Mouse (Mus musculus) heart, postnatal 0 days (tissue): Measurements from ENCODE around the gene Serpina9. TPM values are rescaled to one million over a fixed set of nuclear protein-coding genes. Genes with fewer than 3 reads are reported as not detected.
A peak's percentile ranks its signal among the peaks of the same experiment; 100 is the strongest.

ENCODE experiments used
- ATAC-seq: fragments of 200-750 bp; cut with Nextera tagmentation; 2 replicates; pipeline ENCODE4 v1.8.0; 2017; ENCODE audit warnings: low read depth, moderate number of reproducible peaks, moderate library complexity; ENCODE audit not compliant: insufficient read depth
- DNase-seq: peaks from one replicate; pipeline ENCODE4 v3.0.0-alpha.2; 2016; ENCODE audit warnings: low spot score
- H3K27ac ChIP-seq: fragments of 300-500 bp; sonication (generic); 2 replicates; pipeline ENCODE4 v1.5.1; 2014; ENCODE audit warnings: low read depth, mild to moderate bottlenecking
- H3K27me3 ChIP-seq: fragments of 300-500 bp; sonication (generic); 2 replicates; pipeline ENCODE4 v1.6.1; 2014; ENCODE audit warnings: low read length, mixed read lengths; ENCODE audit not compliant: control insufficient read depth, insufficient read depth
- H3K36me3 ChIP-seq: fragments of 300-500 bp; sonication (generic); replicated peaks from 2 replicates; pipeline ENCODE4 v1.6.1; 2014; ENCODE audit warnings: low read length, mixed read lengths; ENCODE audit not compliant: control insufficient read depth, insufficient read depth
- H3K4me1 ChIP-seq: fragments of 300-500 bp; sonication (generic); 2 replicates; pipeline ENCODE4 v1.6.1; 2014; ENCODE audit warnings: antibody characterized with exemption; ENCODE audit not compliant: control insufficient read depth, insufficient read depth
- H3K4me2 ChIP-seq: fragments of 300-500 bp; sonication (generic); 2 replicates; pipeline ENCODE4 v1.6.1; 2014; ENCODE audit warnings: low read depth, mild to moderate bottlenecking, low read length, moderate library complexity
- H3K4me3 ChIP-seq: fragments of 300-500 bp; sonication (generic); 2 replicates; pipeline ENCODE4 v1.5.1; 2014; ENCODE audit warnings: low read depth, low read length
- H3K9ac ChIP-seq: fragments of 300-500 bp; sonication (generic); replicated peaks from 2 replicates; pipeline ENCODE4 v1.6.1; 2014; ENCODE audit warnings: low read depth, low read length, mixed read lengths
- H3K9me3 ChIP-seq: fragments of 300-500 bp; sonication (generic); replicated peaks from 2 replicates; pipeline ENCODE4 v1.6.1; 2016; ENCODE audit warnings: low read length; ENCODE audit not compliant: control insufficient read depth
- CTCF ChIP-seq: IDR thresholded peaks from 2 replicates; pipeline ENCODE4 v1.5.1; 2016; ENCODE audit warnings: antibody characterized with exemption, control low read depth, low read depth
- EP300 ChIP-seq: IDR thresholded peaks from 2 replicates; pipeline ENCODE4 v1.6.1; 2016; ENCODE audit warnings: antibody characterized with exemption, low read depth
- WGBS: fragments of 180-500 bp; shearing (Covaris S2); extraction: QIAGEN DNeasy Blood & Tissue Kit; methylation state at CpG from one replicate; pipeline ENCODE4 v1.1.7; 2014; 5-methylcytosine and 5-hydroxymethylcytosine counted together
- polyA plus RNA-seq: library from polyadenylated mRNA; unstranded; fragments of >200 nt; fragmentation: Nextera tagmentation; extraction: Ambion mirVana; gene quantifications from 2 replicates; pipeline ENCODE4 v1.2.1, GENCODE M21; 2015
- total RNA-seq: library from RNA; depleted of rRNA; stranded (reverse); fragments of >200 nt; gene quantifications from 2 replicates; pipeline ENCODE4 v1.2.3, GENCODE M21; 2014; ENCODE audit warnings: low replicate concordance

Serpina9 gene
- total and polyA plus RNA-seq, 2 experiments from 2014 or later = 0.08 to 0.14 TPM

- H3K9ac ChIP-seq = no peak overlapping the region
- no peaks in the 10 kb centered on the region for H3K4me1 ChIP-seq
- WGBS = 36% methylated on average over 5 of the region's 5 CpGs
- H3K27ac ChIP-seq = no peak overlapping the region
- DNase-seq (no peak), ATAC-seq (no peak; the same call in 1 of the 2 replicates)
- H3K36me3 ChIP-seq = no peaks in the 10 kb centered on the region
- no peaks in the 10 kb centered on the region for H3K9me3 ChIP-seq
- no peak overlapping the region for H3K4me2 ChIP-seq
- no peak for TF ChIP-seq EP300
- TF ChIP-seq CTCF = peak; percentile 55
- H3K4me3 ChIP-seq = no peak overlapping the region
- H3K27me3 ChIP-seq = no peaks in the 10 kb centered on the region
Measured at GRCm38 (mm10) chr12:103977846-103978245, 35.7 kb downstream of the Serpina9 start.

- no peak for TF ChIP-seq CTCF
- H3K4me1 ChIP-seq = no peaks in the 10 kb centered on the region
- H3K36me3 ChIP-seq = no peaks in the 10 kb centered on the region
- no peaks in the 10 kb centered on the region for H3K9me3 ChIP-seq
- H3K27me3 ChIP-seq = no peaks in the 10 kb centered on the region
- no peak overlapping the region for H3K4me3 ChIP-seq
- H3K9ac ChIP-seq = no peak overlapping the region
- no peak overlapping the region for H3K27ac ChIP-seq
- no peak for DNase-seq
- WGBS = 56% methylated on average over 3 of the region's 3 CpGs
- ATAC-seq = no peak
- no peak overlapping the region for H3K4me2 ChIP-seq
Measured at GRCm38 (mm10) chr12:103977060-103977459, 36.5 kb downstream of the Serpina9 start.

GRCm38 (mm10) chr12:103971080-103971479 is 42.5 kb downstream of the Serpina9 start:
- DNase-seq (no peak), ATAC-seq (no peak)
- 83% methylated on average over 4 of the region's 4 CpGs for WGBS

DNA sequence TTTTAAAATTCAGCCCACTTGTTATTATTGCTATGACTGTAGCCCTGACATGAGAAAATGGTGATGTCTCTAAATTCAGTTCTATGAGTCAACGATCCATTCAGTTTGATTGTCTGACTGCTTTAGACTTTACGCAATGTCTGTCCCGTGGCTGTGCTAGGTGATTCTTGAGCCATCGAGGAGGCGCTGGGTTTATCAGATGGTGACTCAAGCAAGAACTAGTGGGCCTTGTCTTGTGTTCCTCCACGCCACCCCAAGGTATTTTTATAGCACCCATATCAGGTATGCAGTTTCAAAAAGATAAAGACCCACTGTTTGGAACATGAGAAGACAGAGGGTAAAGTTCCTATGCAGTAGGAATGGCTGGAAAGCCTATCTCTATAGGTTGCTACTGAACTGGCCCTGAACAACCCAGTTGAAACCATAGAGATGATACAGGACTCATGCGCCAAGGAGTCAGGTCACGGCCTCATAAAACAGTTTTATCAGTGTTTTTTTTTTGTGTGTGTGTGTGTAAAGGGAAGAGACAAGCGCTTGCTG is 43.9 kb downstream of the Serpina9 start:
- H3K4me2 ChIP-seq = no peak overlapping the region
- H3K4me3 ChIP-seq = no peak overlapping the region
- no peaks in the 10 kb centered on the region for H3K9me3 ChIP-seq
- TF ChIP-seq EP300 (no peak), CTCF (no peak)
- no peak overlapping the region for H3K9ac ChIP-seq
- H3K27ac ChIP-seq = no peak overlapping the region
- ATAC-seq (no peak), DNase-seq (no peak)
- no peaks in the 10 kb centered on the region for H3K36me3 ChIP-seq
- WGBS = 85% methylated on average over 9 of the region's 9 CpGs
- no peaks in the 10 kb centered on the region for H3K4me1 ChIP-seq
- no peaks in the 10 kb centered on the region for H3K27me3 ChIP-seq

More at GRCm38 (mm10) chr12:103971080-103971479, 42.5 kb downstream of the Serpina9 start:
- no peak overlapping the region for H3K4me3 ChIP-seq
- H3K27ac ChIP-seq = no peak overlapping the region
- no peaks in the 10 kb centered on the region for H3K4me1 ChIP-seq
- TF ChIP-seq CTCF = no peak
- no peak for TF ChIP-seq EP300
- H3K9me3 ChIP-seq = no peaks in the 10 kb centered on the region
- H3K9ac ChIP-seq = no peak overlapping the region
- no peaks in the 10 kb centered on the region for H3K36me3 ChIP-seq
- no peak overlapping the region for H3K4me2 ChIP-seq
- H3K27me3 ChIP-seq = no peaks in the 10 kb centered on the region

- Histone ChIP-seq H3K27me3 (no peaks in the 10 kb centered on the region), H3K4me3 (no peak overlapping the region), H3K36me3 (no peaks in the 10 kb centered on the region), H3K4me1 (no peaks in the 10 kb centered on the region), H3K9ac (no peak overlapping the region), H3K9me3 (no peaks in the 10 kb centered on the region), H3K4me2 (no peak overlapping the region), H3K27ac (no peak overlapping the region)
- DNase-seq (no peak), ATAC-seq (no peak)
- WGBS = 53% methylated on average over 3 of the region's 3 CpGs
- TF ChIP-seq CTCF (no peak), EP300 (no peak)
Measured at GRCm38 (mm10) chr12:103966761-103967160, 46.8 kb downstream of the Serpina9 start.

- H3K27ac ChIP-seq = no peak overlapping the region
- H3K4me2 ChIP-seq = no peak overlapping the region
- no peak overlapping the region for H3K4me3 ChIP-seq
- no peak overlapping the region for H3K9ac ChIP-seq
- H3K4me1 ChIP-seq = no peaks in the 10 kb centered on the region
- H3K27me3 ChIP-seq = no peaks in the 10 kb centered on the region
- 66% methylated on average over 4 of the region's 4 CpGs for WGBS
- no peak for ATAC-seq
- no peaks in the 10 kb centered on the region for H3K9me3 ChIP-seq
- TF ChIP-seq CTCF = no peak
- no peak for TF ChIP-seq EP300
- H3K36me3 ChIP-seq = no peaks in the 10 kb centered on the region
- DNase-seq = no peak
Measured at GRCm38 (mm10) chr12:103963288-103963687, 50.3 kb downstream of the Serpina9 start.
